Mouse (Mus musculus): Measurements from ENCODE around the gene Fbxo10.
A peak's percentile ranks its signal among the peaks of the same experiment; 100 is the strongest.
"Not testable (repeated sequence)": the region's sequence is repeated elsewhere in the genome, so short reads cannot be mapped to it uniquely, and the experiment has no call there.

Fbxo10 gene

DNA sequence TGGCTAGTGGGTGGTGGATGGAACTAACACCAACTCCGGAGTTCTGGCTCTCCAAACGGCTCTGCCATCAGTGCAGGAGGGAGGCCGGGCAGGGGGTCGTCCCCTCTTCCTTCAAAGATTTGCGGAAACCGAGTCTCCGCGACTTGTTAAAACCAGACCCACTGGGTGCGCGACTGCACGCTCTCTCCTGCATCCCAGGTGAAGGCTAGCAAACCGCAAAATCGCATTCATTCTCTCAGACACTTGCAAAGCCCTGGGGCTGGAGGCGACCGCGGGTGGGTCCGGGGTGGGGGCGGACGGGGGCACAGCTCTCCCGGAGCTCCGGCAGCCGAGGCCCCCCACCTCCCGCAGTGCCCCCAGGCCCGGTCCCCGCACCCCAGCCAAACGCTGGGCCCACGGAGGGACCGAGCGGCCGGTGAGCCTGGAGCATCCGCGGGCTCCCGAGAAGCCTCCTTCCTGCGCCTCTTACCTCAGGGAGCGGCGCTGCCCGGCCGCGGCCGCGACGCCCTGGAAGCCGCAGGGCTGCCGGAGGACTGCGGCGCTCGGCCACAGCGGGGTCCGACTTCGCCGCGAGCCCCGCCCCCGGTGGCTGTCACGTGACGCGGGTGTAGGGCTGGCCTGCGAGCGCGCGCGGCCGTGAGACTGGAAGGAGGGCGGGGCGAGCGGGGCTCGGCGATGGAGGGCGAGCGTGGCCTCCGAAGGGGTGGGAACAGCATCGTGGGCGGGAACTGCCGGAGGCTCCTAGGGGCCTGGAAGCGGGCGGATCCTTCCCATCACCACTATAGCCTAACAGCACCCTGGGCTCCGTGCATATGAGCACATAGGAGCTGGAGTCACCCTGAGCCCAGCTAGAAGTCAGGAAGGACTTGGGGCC lies at the start of gene Fbxo10:
Gene Fbxo10, minus strand, starts transcription at position 584 of the 874 bp plus-strand sequence.
- peak; percentile 91 for DNase-seq (ENCODE audit: low read depth)

DNA sequence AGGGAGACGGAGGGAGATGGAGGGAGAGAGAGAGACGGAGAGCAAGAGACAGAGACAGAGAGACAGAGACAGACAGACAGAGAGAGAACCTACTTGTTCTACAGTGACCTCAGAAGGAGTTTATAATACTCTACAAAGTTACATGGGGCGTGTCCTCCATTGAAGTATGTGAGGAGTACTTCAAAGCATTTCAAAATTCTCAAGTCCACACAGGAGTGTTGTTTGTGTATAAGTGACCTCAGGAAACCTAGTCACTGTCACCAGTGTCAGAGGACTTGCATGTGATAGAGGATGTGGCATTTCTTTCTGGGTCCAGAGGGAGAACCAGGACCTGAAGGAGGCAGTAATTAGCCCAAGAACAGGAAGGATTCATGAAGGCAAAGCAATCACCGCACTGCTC lies 46.6 kb upstream of the Fbxo10 start:
- DNase-seq (ENCODE audit: low read depth): no peak

DNA sequence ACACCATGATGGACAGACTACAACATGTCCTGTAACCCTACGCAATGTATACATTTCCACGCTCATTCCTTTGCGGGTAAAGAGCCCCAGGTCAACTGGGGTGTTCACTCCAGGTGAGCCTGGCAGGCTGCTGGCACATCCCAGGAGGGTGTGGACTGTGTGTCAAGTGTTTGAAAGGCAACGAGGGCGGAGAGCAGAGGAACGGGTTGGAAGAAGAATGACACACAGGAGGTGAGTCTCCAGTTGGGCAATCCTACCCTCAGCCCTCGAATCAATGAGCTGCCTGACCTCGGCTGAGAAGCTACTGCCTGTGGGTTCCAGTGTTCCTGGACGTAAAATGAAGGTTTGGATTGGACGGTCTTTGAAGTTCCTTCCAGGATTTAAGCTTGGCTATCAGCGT lies 36.9 kb upstream of the Fbxo10 start:
- no peak for DNase-seq (ENCODE audit: low read depth)

DNA sequence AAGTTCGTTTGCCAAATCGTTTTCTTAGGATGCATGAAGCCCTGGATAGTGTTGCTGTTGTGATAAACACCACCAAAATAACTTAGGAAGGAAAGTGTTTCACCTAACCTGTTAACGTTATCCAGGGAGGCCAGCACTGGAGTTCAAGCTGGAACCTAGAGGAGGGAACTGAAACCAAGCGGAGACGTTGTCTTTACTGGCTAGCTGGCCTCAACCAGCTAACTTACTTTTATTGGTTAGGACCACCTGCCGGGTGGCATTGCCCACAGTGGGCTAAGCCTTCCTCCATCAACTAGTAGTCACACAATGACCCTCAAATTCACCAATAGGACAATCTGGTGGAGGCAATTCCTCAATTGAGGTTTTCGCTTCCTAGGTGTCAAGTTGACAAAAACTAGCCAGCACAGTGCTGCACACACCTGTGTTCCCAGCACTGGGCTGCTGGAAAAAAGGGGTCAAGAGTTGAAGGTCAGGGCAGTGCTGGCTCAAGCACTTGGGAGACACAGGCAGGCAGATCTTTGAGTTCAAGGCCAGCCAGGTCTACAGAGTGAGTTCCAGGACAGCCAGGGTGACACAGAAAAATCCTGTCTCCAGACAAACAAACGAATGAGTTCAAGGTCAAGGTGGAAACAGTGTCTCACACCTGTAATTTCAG lies 24.2 kb upstream of the Fbxo10 start:
- no peak for DNase-seq (ENCODE audit: low read depth)

DNA sequence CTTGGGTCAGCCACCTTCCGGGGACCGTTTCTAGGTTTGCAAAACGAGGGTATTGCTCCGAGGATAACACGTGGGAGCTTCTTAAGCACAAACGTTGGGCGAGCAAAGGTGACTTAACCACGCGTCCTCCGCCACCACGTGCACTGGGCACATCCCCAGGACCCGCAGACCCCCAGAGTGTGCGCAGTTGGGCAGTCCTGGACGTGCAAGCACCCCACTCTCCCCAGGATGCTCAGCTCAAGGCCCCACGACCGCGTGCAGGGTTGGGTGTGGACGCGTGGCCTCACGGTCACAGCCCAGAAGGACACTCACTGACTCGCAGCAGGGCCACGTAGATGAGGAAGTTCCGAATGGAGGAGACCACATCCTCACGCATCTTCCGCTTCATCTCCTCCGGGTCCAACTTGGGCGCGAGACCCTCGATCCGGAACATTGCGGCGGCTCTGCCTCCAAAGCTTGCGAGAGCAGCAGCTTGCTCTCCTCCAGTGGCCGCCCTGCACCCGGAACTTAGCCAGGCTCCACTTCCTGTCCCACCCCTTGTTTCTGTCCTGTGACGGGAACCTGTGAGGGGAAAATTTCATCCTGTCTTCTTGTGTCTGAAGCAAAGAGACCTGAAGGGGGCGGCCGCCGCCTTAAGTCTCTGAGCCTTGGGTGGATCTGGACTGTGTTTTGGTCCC lies 23.3 kb upstream of the Fbxo10 start, which contains the start of gene Tomm5:
Gene Tomm5, minus strand, starts transcription at position 514 of the 677 bp plus-strand sequence.
- peak; percentile 97 for DNase-seq (ENCODE audit: low read depth)

DNA sequence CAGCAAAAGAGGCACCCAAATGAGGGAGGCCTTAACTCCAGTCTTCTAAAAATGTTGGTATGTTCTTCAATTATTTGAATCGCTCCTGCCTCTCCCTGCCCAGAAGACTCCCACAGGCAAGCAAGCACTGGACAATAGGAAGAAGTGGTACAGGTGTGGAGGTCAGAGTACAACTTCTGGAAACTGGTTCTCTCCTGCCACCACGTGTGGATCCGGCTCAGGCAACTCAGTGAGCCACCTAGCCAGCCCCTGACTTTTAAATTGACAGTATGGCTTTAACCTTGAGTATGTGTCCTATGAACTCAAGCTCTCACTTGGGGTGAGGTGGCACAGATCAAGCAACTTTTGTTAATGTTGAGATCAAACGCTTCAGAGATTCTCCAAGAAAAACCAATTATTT lies 22.7 kb upstream of the Fbxo10 start:
- peak; percentile 36 for DNase-seq (ENCODE audit: low read depth)

DNA sequence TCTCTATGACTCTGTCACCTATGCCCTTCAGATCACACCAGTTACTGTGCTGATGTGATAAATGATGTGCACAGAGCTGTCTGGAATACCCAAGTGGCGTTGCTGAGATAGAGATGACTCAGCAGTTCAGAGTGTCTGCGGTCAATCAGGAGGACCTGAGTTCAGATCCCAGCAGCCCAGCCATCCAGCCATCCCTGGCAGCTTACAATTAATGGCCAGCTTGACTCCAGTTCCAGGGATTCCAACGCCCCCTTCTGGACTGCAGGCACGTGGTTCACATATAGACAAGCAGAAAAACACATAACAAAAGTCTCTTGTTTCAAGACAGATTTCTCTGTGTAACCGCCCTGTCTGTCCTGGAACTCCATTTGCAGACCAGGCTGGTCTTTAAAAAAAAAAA lies 22.0 kb upstream of the Fbxo10 start:
- DNase-seq (ENCODE audit: low read depth): peak; percentile 57

DNA sequence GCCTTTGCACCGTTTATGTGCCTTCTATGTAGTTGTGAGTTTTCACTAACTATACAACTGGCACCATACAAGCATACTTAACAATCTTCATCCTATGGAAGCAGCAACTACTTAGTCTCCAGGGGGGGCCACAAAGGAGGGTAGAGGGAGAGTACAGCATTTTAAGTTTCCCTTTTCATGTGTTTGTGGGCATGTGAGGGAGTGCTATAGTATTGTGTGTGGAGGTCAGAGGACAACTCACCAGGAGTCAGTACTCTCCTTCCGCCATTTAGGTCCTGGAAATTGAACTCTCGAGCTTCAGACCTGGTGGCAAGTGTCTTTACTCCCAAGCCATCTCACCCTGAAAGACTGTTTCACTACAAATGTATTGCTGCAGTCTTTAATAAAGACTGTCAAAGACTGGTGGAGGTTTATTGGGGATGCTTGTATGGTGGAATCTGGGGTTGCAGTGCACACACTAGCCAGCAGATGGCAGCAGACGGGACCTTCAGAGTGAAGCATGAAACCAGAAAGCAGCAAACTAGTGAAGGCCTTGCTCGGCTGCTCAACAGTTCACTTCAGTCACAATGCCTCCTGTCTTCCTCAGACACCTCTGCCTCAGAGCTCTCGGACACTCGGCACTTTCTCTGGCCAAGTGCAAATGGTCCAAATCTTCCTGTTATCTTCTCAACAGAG lies 12.9 kb upstream of the Fbxo10 start:
- DNase-seq (ENCODE audit: low read depth): peak; percentile 79

DNA sequence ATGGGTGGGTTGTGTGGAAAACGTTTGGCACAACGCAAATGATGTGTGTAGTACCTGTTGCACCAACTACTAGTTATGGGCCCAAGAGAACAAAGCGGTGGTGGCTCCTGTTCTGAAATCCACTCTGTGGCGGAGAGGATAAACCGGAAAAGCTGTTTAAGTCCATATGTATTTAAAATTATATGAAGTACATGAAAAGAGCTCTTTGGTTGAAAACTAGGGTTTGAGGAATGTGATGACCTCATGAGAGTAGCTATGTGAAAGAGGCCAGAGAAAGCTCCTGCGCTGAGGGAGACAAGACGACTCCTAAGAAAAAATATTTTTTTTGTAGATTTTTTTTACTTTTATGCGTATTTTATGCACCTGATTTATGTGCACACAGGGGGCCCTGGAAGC lies 489 bp upstream of the Fbxo10 start:
- DNase-seq (ENCODE audit: low read depth): no peak

DNA sequence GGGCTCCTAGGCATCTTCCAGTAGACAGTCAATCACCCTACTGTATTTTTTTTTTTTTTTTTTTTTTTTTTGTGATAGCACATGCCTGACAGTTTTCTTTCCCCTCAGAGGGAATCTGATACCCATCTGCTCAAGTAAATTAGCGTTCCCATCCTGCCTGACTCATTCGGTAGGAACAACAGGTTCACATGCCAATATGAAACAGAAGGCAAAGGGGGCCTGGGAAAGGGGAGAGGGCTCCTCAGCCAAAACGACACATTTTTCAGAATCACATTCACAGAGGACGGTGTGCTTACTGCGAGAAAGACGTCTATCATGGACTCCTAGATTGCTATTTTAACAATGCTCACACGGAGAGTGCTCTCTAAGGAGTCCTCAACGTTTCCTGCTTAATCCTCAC lies 917 bp downstream of the Fbxo10 start:
- peak; percentile 21 for DNase-seq (ENCODE audit: low read depth)

DNA sequence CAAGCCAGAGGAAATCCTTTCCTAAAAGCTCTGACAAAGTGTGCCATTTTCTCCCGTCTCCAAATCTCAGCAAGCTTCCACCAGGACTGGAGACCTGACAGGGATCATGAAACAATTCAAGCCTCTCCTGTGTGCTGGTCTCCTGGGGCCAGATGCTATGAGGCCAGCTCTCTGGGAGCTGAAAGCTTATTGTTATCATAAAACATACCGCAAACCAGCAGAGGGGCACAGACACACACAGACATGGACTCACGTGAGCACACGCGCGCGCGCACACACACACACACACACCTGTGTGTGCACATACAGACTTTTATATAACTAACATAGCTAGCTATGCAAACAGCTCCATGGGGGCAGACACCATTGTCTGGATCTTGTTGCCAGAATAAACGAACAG lies 1.5 kb downstream of the Fbxo10 start:
- no peak for DNase-seq (ENCODE audit: low read depth)

DNA sequence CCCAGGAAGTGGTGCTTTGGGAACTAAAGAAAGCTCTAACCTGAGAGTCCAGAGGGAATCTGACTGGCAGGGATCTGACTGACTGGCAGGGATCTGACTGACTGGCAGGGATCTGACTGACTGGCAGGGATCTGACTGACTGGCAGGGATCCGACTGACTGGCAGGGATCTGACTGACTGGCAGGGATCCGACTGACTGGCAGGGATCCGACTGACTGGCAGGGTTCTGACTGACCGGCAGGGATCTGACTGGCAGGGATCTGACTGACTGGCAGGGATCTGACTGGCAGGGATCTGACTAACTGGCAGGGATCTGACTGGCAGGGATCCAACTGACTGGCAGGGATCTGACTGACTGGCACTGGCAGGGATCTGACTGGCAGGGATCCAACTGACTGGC lies 3.4 kb downstream of the Fbxo10 start:
- not testable (repeated sequence) for DNase-seq (ENCODE audit: low read depth)

DNA sequence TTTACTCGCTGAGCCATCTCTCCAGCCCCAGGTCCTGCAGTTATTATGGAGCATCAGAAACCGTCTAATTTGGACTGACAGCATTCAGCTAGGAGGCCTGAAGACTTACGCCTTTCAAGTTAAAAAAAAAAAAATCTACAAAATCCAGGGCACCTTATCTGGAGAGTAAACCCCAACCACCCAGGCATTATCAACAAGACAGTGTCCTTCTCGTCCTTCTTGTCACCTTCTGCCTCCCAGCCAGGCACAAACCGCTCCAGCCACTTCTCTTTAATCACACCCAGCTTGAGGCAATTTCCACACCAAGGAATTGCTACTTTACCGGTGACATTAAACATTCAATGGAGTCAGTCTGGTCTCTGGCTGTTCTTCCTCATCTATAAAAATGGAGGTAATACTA lies 10.9 kb downstream of the Fbxo10 start:
- DNase-seq (ENCODE audit: low read depth): no peak

DNA sequence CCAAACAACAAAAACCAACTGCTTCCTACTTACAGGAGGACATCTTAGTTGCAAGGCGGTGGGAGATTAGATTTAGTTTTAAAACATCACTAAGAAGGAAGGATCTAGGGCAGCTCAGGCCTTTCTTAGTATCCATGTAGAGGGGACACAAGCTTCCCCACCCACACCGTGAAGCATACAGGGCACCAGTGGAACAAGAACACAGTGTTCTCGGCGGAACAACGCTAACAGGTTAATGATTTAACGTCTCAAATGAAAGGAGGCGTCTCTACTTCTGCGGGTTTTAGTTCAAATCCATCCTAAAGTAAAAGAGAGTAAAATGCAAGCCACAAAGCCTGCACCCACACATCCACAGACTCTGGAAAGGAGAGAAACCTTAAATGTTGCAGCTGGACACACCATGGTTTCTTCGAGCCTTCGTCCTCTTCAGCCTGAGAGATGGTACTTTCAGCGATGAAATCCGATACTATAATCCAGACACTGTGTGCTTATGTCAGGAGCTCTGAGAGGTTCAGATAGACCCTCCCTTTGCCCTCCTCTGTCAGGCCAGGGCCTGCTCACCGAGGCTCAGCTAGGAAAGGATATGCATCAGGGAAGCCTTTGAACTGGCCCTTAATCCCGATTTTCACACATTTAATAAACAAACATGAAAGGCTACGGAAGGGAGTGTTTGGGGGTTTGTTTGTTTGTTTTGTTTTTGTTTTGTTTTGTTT lies 12.0 kb downstream of the Fbxo10 start:
- DNase-seq (ENCODE audit: low read depth): no peak

DNA sequence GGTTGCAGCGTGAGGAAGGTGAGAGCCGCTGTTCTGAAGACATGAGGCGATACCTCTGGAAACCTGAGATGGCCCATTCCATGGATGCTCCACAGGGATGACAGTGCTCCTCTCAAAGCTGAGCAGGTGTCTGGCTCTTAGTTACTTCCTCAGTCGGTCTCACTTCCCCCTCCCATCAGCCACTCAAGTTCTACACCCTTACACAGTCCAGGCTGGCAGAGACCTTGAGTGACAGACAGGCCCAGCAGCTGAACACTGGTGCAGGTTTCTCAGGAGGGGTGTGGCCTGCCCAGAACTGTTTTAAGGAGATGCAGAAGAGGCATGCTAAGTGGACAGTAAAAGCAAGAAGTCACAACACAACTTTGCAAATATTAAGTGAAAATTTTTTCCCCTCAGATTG lies 16.7 kb downstream of the Fbxo10 start:
- DNase-seq (ENCODE audit: low read depth): no peak

DNA sequence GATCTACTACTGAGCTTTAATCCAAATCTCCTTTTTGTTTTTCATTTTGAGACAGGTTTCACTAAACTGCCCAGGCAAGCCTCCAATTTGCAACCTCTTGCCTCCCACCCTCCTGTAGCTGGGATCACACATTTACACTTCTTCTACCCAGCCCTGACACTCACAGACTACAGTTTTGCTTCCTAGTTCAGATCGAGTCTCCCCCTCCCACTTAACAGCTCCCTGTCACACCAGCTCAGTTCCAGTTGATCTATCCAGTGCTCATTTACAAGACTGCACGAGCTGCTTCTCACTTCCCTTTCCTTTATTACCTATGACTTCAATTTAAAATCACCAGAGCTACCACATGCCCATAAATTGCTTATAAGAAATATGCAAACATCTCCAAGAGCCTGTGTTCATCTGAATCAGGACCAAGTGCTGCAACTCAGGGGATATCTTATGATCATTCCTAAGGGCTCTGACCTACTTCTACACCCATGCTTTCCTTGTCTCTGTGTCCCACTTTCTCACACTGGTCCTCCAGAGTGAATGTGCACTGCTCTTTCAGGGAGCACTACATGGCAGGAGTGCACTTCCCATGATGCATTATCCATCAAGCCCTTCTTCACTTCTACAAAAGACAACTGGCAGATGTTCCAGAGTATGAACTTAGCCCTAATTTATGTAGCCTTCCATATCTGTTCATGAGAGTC lies 18.2 kb downstream of the Fbxo10 start:
- DNase-seq (ENCODE audit: low read depth): no peak

DNA sequence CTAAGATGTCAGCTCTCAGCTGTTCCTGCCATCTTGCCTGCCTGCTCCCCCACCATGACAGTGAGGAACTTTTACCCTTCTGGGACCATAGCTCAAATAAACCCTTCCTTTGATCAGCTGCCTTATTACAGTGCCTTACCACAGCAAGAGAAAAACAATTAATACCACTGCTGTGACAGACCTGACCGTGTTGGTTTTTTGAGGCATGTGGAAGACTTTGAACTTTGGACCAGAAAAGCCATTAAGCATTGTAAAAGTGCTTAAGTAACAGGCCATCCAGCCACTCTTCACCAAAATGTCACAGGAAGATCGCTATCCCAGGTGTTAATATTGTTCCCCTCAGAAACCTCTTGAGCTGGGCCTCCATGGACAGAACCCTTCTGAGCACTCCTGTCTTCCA lies 19.8 kb downstream of the Fbxo10 start:
- DNase-seq (ENCODE audit: low read depth): no peak

DNA sequence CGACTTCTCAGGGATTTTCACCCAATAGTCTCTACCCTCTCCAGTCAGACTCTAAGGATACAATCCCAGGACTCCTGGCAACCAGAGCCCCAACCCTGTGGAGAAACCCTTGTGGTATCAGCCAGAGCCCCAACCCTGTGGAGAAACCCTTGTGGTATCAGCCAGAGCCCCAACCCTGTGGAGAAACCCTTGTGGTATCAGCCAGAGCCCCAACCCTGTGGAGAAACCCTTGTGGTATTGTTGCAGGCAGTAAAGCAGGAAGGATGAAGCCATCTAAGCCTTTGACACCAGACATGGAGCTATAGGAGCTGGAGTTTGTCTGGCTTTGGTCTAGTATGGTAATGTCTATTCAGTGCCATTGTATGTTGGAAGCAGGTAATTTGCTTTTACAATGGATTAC lies 20.6 kb downstream of the Fbxo10 start:
- peak; percentile 57 for DNase-seq (ENCODE audit: low read depth)

DNA sequence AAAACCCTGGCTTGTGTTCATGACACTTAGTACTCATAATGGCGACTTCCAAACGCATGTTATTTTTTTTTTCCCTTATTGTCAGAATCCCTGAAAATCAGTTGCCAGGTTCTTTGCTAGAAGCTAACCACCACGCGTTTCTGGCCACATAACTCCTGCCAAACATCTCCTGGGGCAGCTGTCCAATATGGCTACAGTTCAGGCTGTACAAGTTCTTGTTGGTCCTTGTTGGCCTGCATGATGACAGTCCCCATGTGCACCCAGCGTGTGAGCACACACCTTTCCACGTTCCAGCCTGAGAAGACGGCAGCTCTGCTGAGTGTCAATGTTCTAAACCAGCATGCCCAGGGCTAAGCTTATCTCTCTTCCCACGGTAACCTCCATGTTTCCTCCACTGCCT lies 29.0 kb downstream of the Fbxo10 start:
- DNase-seq (ENCODE audit: low read depth): no peak

DNA sequence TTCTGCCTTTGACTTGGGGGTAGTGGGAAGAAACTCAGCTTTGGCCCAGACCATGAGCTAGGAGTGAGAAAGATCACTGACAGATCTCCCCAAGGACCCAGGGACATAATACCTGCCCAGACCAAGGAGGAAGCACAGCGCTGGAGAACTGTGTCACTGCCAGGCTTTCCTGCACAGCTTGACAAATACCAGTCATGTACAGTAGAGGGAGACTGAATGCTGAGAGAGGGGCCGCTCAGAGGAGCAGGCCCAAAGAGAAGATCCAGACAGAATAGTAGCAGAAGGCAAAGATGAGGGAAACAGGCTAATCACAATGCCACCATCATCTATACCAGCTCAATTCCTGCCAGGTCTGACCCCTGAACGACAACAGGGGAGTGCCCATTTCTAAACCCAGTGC lies 29.5 kb downstream of the Fbxo10 start:
- DNase-seq (ENCODE audit: low read depth): peak; percentile 23

DNA sequence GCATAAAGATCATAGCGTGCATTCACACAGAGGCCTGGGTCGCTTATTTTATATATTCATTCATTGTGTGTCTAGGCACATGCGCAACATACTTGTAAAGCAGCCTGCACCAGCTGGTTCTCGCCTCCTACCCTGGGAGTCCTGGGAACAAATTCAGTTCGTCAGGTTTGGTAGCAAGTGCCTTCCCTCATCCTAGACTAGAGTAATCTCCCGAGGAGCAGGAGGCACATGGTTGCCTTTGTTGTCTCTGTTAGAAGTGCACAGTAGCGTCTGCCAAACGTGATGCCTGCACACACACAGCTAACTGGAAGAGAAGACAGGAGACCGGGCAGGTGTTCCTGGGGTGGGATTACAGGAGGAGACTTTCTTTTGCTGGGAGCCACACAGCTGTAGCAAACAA lies 36.4 kb downstream of the Fbxo10 start:
- DNase-seq (ENCODE audit: low read depth): no peak
